Mouse (Mus musculus) heart, embryonic 16.5 days (tissue): ENCODE results near the gene Sys1. TPM values are rescaled to one million over a fixed set of nuclear protein-coding genes. Genes with fewer than 3 reads are reported as not detected.
A peak's percentile ranks its signal among the peaks of the same experiment; 100 is the strongest.

Experiments used
- ATAC-seq: fragments of 200-750 bp; cut with Nextera tagmentation; replicated peaks from 2 replicates; pipeline ENCODE4 v1.8.0; 2017; ENCODE audit warnings: moderate number of reproducible peaks; ENCODE audit not compliant: insufficient read depth, low FRiP score; ENCODE audit errors: extremely low read depth
- H3K27ac ChIP-seq: fragments of 300-500 bp; sonication (generic); 2 replicates; pipeline ENCODE4 v1.5.1; 2014; ENCODE audit warnings: mild to moderate bottlenecking, low read length, control low read depth, moderate library complexity
- H3K27me3 ChIP-seq: fragments of 300-500 bp; sonication (generic); 2 replicates; pipeline ENCODE4 v1.6.1; 2014; ENCODE audit warnings: low read length, mixed read lengths; ENCODE audit not compliant: control insufficient read depth, insufficient read depth
- H3K36me3 ChIP-seq: fragments of 300-500 bp; sonication (generic); 2 replicates; pipeline ENCODE4 v1.6.1; 2014; ENCODE audit not compliant: control insufficient read depth, insufficient read depth
- H3K4me1 ChIP-seq: fragments of 300-500 bp; sonication (generic); 2 replicates; pipeline ENCODE4 v1.6.1; 2014; ENCODE audit warnings: low read length, mixed read lengths; ENCODE audit not compliant: control insufficient read depth, insufficient read depth
- H3K4me2 ChIP-seq: fragments of 300-500 bp; sonication (generic); 2 replicates; pipeline ENCODE4 v1.6.1; 2014; ENCODE audit warnings: low read depth, mild to moderate bottlenecking, control low read depth, low read length
- H3K4me3 ChIP-seq: fragments of 300-500 bp; sonication (generic); 2 replicates; pipeline ENCODE4 v1.5.1; 2014; ENCODE audit warnings: mild to moderate bottlenecking, control low read depth, low read length
- H3K9ac ChIP-seq: fragments of 300-500 bp; sonication (generic); 2 replicates; pipeline ENCODE4 v1.6.1; 2014; ENCODE audit warnings: low read length, control low read depth
- H3K9me3 ChIP-seq: fragments of 300-500 bp; sonication (generic); replicated peaks from 2 replicates; pipeline ENCODE4 v1.6.1; 2016; ENCODE audit warnings: low read length; ENCODE audit not compliant: control insufficient read depth
- WGBS: fragments of 180-500 bp; shearing (Covaris S2); extraction: QIAGEN DNeasy Blood & Tissue Kit; methylation state at CpG from one replicate; pipeline ENCODE4 v1.1.7; 2014; 5-methylcytosine and 5-hydroxymethylcytosine counted together
- polyA plus RNA-seq: library from polyadenylated mRNA; unstranded; fragments of >200 nt; fragmentation: Nextera tagmentation; extraction: Ambion mirVana; gene quantifications from 2 replicates; pipeline ENCODE4 v1.2.1, GENCODE M21; 2015

Sys1 gene
- polyA plus RNA-seq, result 33.4 and 41.7 TPM in 2 replicates

DNA sequence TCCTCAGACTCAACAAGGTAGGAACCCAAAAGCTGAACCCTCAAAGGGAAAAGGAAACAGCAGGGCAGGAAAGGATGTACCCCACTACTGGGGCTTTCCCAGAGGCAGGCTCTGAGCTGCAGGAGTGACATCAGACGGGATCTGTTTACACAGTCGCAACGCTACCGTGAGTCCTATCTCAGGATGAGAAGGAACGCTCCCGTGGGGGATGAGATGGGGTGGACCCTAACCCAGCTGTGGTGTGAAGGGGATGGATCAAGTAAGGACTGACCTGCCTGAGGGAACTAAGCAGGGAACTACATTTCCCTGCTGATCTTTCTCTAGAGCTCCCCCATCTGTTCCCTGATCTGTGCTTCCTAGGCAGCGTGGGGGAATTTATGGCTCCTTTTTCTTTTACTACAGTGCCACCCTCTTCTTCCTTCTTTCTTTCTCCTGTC is at the start of gene Sys1:
Sys1 (plus strand) TSS at position 101 of the 437 bp plus-strand sequence.
- no peak for ATAC-seq
- peak within 1 kb of the TSS; percentile 40 for H3K4me2 ChIP-seq
- H3K27ac ChIP-seq, result peak within 1 kb of the TSS; percentile 23
- no peaks in the 10 kb centered on the region for H3K27me3 ChIP-seq
- WGBS, result 5% methylated on average over 7 of the region's 7 CpGs
- H3K36me3 ChIP-seq, result no peaks in the 10 kb centered on the region
- H3K4me1 ChIP-seq, result peaks cover 52% of the 10 kb centered on the region
- H3K4me3 ChIP-seq, result no peak within 1 kb of the TSS
- peak within 1 kb of the TSS; percentile 57 for H3K9ac ChIP-seq
- H3K9me3 ChIP-seq, result no peaks in the 10 kb centered on the region

DNA sequence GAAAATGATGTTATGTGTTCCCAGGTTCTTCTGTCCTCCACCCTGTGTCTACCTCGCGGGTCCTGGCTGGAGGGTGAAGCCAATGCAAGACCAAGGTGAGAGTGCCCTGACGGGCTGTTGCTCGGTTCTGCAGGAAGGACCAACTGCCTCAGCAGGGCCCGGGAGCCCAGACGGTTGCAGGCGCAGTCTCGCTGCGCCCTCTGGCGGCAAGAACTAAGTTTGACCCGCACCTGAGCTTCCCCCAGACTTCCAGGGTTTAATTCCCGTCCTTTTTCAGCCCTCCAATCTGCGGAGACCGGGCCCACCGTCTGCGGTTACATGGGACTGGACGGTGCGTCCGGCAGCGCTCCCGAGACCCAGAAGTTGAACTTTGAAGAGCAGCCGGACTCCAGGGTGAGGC is 49.1 kb upstream of the Sys1 start:
- Histone ChIP-seq H3K9ac (no peak overlapping the region), H3K4me3 (no peak overlapping the region), H3K9me3 (no peaks in the 10 kb centered on the region), H3K27me3 (peaks cover 81% of the 10 kb centered on the region), H3K36me3 (no peaks in the 10 kb centered on the region), H3K4me2 (peak overlapping the region; percentile 43; the same call in 1 of the 2 replicates), H3K27ac (no peak overlapping the region), H3K4me1 (peaks cover 13% of the 10 kb centered on the region)
- WGBS, result 2% methylated on average over 22 of the region's 22 CpGs
- ATAC-seq, result 0 out of 2 replicates have a peak, but pooled peaks have one; percentile 33

DNA sequence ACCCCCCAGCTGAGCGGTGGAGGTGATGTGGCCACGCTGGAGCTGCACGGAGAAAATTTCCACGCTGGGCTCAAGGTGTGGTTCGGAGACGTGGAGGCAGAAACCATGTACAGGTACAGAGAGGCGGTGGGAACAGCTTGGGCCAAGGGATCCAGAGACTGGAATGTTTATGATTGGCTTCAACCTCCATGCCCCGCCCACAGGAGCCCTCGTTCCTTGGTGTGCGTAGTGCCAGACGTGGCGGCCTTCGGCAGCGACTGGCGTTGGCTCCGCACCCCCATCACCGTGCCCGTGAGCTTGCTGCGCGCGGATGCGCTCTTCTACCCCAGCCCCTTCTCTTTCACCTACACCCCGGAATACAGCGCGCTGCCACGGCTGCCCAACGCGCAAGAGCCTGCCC is 42.6 kb upstream of the Sys1 start:
- no peak overlapping the region for H3K9ac ChIP-seq
- peak overlapping the region; percentile 16; the same call in 1 of the 2 replicates for H3K4me3 ChIP-seq
- H3K36me3 ChIP-seq, result no peaks in the 10 kb centered on the region
- WGBS, result 16% methylated on average over 28 of the region's 28 CpGs
- no peaks in the 10 kb centered on the region for H3K9me3 ChIP-seq
- H3K27me3 ChIP-seq, result peaks cover 35% of the 10 kb centered on the region
- no peak for ATAC-seq
- peak overlapping the region; percentile 44 for H3K4me2 ChIP-seq
- H3K4me1 ChIP-seq, result no peaks in the 10 kb centered on the region
- no peak overlapping the region for H3K27ac ChIP-seq

DNA sequence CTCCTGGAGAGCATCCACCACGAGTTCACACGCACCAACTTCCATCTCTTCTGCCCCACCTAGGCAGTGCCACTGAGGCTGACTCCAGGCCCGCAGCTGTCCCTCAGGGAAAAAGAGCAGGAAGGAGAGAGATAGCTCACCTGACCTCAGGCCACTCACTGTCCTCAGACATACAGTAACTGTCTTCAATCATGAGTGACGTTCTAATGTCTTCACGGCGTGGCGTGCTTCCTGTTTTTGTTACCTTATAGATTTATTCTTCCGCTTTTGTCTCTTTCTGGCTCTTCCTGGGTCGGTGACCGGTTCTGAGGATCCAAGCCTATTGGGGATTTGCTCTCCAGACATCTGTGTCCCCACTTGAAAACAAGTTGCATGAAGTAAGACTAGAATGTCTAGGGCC is 42.2 kb upstream of the Sys1 start:
- WGBS, result 70% methylated on average over 10 of the region's 10 CpGs
- no peak overlapping the region for H3K9ac ChIP-seq
- H3K27ac ChIP-seq, result no peak overlapping the region
- H3K4me3 ChIP-seq, result peak overlapping the region; percentile 16; the same call in 1 of the 2 replicates
- no peaks in the 10 kb centered on the region for H3K9me3 ChIP-seq
- no peaks in the 10 kb centered on the region for H3K4me1 ChIP-seq
- H3K27me3 ChIP-seq, result peaks cover 32% of the 10 kb centered on the region
- no peak for ATAC-seq
- H3K36me3 ChIP-seq, result no peaks in the 10 kb centered on the region
- H3K4me2 ChIP-seq, result peak overlapping the region; percentile 44

DNA sequence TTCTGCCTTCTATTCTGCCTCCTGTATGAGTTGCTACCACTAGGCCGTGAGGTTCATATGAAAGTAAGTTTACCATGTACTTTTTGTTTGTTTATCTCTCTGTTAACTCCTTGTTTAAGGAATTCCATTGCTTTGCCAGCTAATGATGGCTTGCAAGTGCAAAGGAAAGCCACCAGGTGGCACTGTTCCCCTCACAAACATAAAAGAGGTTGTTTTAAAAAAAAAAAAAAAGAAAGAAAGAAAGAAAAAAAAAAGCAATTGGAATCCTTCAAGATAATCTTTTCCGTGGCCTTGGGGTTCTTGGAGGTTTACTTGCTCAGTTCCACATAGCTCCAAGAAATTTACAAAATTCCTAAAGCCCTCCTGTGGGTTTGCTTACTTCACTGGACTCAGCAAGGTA is 39.6 kb upstream of the Sys1 start:
- Histone ChIP-seq H3K4me3 (no peak overlapping the region), H3K27ac (no peak overlapping the region), H3K36me3 (no peaks in the 10 kb centered on the region), H3K27me3 (peaks cover 16% of the 10 kb centered on the region), H3K9ac (no peak overlapping the region), H3K4me2 (no peak overlapping the region), H3K9me3 (no peaks in the 10 kb centered on the region), H3K4me1 (no peaks in the 10 kb centered on the region)
- no peak for ATAC-seq
- 0% methylated on average over 2 of the region's 2 CpGs for WGBS

DNA sequence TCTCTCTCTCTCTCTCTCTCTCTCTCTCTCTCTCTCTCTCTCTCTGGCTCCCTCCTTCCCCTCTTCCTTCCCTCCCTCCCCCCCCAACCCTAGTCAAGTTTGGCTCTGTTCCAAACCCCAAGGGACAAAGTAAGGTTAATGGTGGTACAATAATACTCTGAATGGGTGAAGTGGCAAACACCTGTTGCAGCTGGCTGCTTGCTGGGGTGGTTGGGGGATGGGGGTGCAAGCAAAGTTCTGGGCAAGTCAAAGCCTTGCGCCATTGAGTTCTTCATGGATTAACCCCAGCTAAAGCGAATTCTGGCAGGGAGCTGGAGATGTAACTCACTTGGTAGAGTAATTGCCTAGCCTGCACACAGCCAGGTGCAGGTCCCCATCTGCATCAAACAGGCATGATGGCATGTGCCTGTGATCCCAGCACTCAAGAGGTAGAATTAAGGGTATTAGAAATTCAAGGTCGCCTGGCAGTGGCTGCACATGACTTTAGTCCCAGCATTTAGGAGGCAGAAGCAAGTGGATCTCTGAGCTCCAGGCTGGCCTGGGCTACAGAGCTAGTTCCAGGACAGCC is 38.4 kb upstream of the Sys1 start:
- Histone ChIP-seq H3K4me1 (no peaks in the 10 kb centered on the region), H3K27ac (no peak overlapping the region), H3K9ac (no peak overlapping the region), H3K27me3 (peaks cover 16% of the 10 kb centered on the region), H3K4me2 (no peak overlapping the region), H3K9me3 (no peaks in the 10 kb centered on the region), H3K36me3 (no peaks in the 10 kb centered on the region), H3K4me3 (no peak overlapping the region)
- ATAC-seq, result no peak
- 31% methylated on average over 3 of the region's 3 CpGs for WGBS

DNA sequence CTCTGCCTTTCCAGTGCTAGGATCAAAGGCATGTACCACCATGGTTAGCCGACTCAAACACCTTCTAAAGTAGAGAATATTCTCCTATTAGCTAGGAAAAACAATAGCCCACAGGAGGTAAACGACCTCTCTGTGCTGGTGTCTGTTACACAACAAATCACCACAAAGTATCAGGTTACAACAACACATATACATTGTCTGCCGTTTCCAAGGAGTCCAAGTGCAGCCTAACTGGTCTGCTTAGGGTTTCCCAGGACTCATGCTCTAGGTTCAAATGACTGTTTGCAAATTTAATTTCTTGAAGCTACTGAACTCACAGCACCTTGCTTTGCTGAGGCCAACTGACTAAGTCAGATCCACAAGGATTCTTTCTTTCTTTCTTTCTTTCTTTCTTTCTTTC is 37.3 kb upstream of the Sys1 start:
- no peak for ATAC-seq
- no peaks in the 10 kb centered on the region for H3K36me3 ChIP-seq
- H3K9ac ChIP-seq, result no peak overlapping the region

DNA sequence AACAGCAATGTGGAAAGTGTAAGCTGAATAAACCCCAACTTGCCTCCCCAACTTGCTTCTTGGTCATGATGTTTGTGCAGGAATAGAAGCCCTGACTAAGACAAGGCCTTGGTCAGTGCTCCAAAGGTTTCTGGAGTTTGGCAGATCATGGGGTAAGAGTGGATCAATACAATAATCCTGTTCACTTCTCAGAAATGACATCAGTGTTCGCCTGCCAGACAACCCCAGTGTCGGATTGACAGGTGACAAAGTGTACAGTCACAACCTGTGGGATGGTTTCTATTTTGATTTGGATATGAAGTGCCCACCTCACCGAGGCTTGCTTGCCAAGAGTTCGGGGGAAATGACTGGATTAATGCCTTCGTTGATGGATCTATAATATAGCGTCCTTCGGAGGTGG is 35.5 kb upstream of the Sys1 start:
- no peaks in the 10 kb centered on the region for H3K4me1 ChIP-seq
- H3K4me2 ChIP-seq, result no peak overlapping the region
- H3K36me3 ChIP-seq, result peaks cover 5% of the 10 kb centered on the region; the same call in 1 of the 2 replicates
- no peak overlapping the region for H3K27ac ChIP-seq
- H3K9me3 ChIP-seq, result no peaks in the 10 kb centered on the region
- H3K4me3 ChIP-seq, result no peak overlapping the region
- 85% methylated on average over 7 of the region's 7 CpGs for WGBS
- ATAC-seq, result no peak
- H3K27me3 ChIP-seq, result peaks cover 2% of the 10 kb centered on the region; the same call in 1 of the 2 replicates
- H3K9ac ChIP-seq, result no peak overlapping the region

More for the DNA sequence above, 37.3 kb upstream of the Sys1 start:
- Histone ChIP-seq H3K9me3 (no peaks in the 10 kb centered on the region), H3K27me3 (peaks cover 9% of the 10 kb centered on the region), H3K27ac (no peak overlapping the region), H3K4me1 (no peaks in the 10 kb centered on the region), H3K4me2 (no peak overlapping the region), H3K4me3 (no peak overlapping the region)
- WGBS, result 8% methylated on average over 3 of the region's 3 CpGs

DNA sequence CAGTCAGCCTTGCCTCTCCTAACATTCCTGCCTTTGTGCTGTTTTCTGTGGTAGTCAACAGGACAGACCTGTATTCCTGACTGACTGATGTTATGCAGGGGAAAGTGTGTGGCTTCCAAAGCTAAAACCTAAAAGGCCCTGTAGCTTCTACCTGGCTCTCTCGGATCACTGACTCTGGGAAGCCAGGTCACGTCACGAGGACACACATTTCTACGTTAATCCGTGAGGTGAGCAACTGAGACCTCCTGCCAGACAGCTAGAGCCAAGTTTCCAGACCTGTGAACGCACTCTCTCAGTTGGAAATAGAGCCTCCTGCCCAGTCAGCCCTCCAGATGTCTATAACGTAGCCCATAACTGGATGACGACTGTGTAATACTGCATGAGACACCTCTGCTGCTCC is 34.8 kb upstream of the Sys1 start:
- 77% methylated on average over 8 of the region's 8 CpGs for WGBS
- Histone ChIP-seq H3K4me1 (no peaks in the 10 kb centered on the region), H3K27ac (no peak overlapping the region), H3K36me3 (peaks cover 9% of the 10 kb centered on the region), H3K9ac (no peak overlapping the region), H3K4me2 (no peak overlapping the region), H3K9me3 (no peaks in the 10 kb centered on the region), H3K27me3 (peaks cover 4% of the 10 kb centered on the region; the same call in 1 of the 2 replicates), H3K4me3 (no peak overlapping the region)
- no peak for ATAC-seq
